ENCODE assay signal across 25 mouse cellular contexts in genomic region chr9:24772431-24773120, GRCm38 (mm10). TPM values are rescaled to one million over a fixed set of nuclear protein-coding genes. Genes with fewer than 3 reads are reported as not detected.
DNase-seq lines count a peak whose midpoint lies in the region; ATAC-seq and TF ChIP-seq lines count a peak whose summit lies in the region.
"Had no signal": no experiment of that assay in that cellular context is flagged by ENCODE, and none has a peak within 500 bp of the region (broad histone marks: within the 10 kb centered on the region; RNA-seq: fewer than 3 reads in every experiment).

No protein-coding gene starts in this region.

- no peak overlapping the region for H3K4me3 ChIP-seq in forebrain, postnatal 0 days (ENCODE audit: low read depth, low read length)
- no peak overlapping the region for H3K4me3 ChIP-seq in forebrain, embryonic 13.5 days
- H3K4me3 ChIP-seq in hindbrain, embryonic 11.5 days (ENCODE audit: low read depth, low read length): no peak overlapping the region
- H3K4me3 ChIP-seq in hindbrain, embryonic 16.5 days (ENCODE audit: low read length): no peak overlapping the region
- peak overlapping the region; percentile 93 for H3K4me3 ChIP-seq in heart, embryonic 13.5 days
- H3K4me3 ChIP-seq in heart, postnatal 0 days (ENCODE audit: low read depth, low read length): peak overlapping the region; percentile 64
- H3K4me3 ChIP-seq in layer of hippocampus, adult 2 months: no peak overlapping the region
- H3K4me3 ChIP-seq: limb, embryonic 12.5 days; neural tube, embryonic 12.5 days had no signal

- no peak for TF ChIP-seq CTCF in forebrain, postnatal 0 days (IDR thresholded peaks at IDR 0.05; ENCODE audit: low read depth)
- no peak for TF ChIP-seq CTCF in heart, postnatal 0 days (IDR thresholded peaks at IDR 0.05; ENCODE audit: low read depth)
- TF ChIP-seq CTCF in layer of hippocampus, adult 2 months (conservative IDR thresholded peaks at IDR 0.05): no peak

- WGBS in forebrain, postnatal 0 days: 7% methylated on average over 9 of the region's 9 CpGs
- WGBS in forebrain, embryonic 13.5 days: 5% methylated on average over 9 of the region's 9 CpGs
- 6% methylated on average over 9 of the region's 9 CpGs for WGBS in hindbrain, embryonic 11.5 days
- 12% methylated on average over 9 of the region's 9 CpGs for WGBS in hindbrain, embryonic 16.5 days
- WGBS in heart, embryonic 13.5 days: 2% methylated on average over 9 of the region's 9 CpGs
- 10% methylated on average over 9 of the region's 9 CpGs for WGBS in heart, postnatal 0 days

- TF ChIP-seq EP300 in heart, postnatal 0 days (IDR thresholded peaks at IDR 0.05; ENCODE audit: low read depth): no peak

- no peak overlapping the region for H3K4me2 ChIP-seq in forebrain, postnatal 0 days (ENCODE audit: low read depth)
- no peak overlapping the region for H3K4me2 ChIP-seq in forebrain, embryonic 13.5 days
- no peak overlapping the region for H3K4me2 ChIP-seq in hindbrain, embryonic 11.5 days (replicated peaks; ENCODE audit: low read depth, low read length)
- no peak overlapping the region for H3K4me2 ChIP-seq in hindbrain, embryonic 16.5 days (ENCODE audit: low read length)
- H3K4me2 ChIP-seq in heart, embryonic 13.5 days: peak overlapping the region; percentile 82
- peak overlapping the region; percentile 66 for H3K4me2 ChIP-seq in heart, postnatal 0 days (ENCODE audit: low read depth, low read length)

- no peaks in the 10 kb centered on the region for H3K9me3 ChIP-seq in forebrain, postnatal 0 days (ENCODE audit: low read length)
- H3K9me3 ChIP-seq in forebrain, embryonic 13.5 days (replicated peaks): no peaks in the 10 kb centered on the region
- H3K9me3 ChIP-seq in hindbrain, embryonic 11.5 days (ENCODE audit: control insufficient read depth, low read length): no peaks in the 10 kb centered on the region
- no peaks in the 10 kb centered on the region for H3K9me3 ChIP-seq in hindbrain, embryonic 16.5 days (ENCODE audit: control insufficient read depth, low read length)
- no peaks in the 10 kb centered on the region for H3K9me3 ChIP-seq in heart, embryonic 13.5 days
- no peaks in the 10 kb centered on the region for H3K9me3 ChIP-seq in heart, postnatal 0 days (replicated peaks; ENCODE audit: control insufficient read depth, low read length)
- H3K9me3 ChIP-seq: embryonic facial prominence, embryonic 15.5 days; kidney, embryonic 15.5 days; limb, embryonic 12.5 days; neural tube, embryonic 12.5 days had no signal

- no peak overlapping the region for H3K9ac ChIP-seq in forebrain, postnatal 0 days
- H3K9ac ChIP-seq in forebrain, embryonic 13.5 days: no peak overlapping the region
- no peak overlapping the region for H3K9ac ChIP-seq in hindbrain, embryonic 11.5 days (ENCODE audit: low read depth, low read length)
- H3K9ac ChIP-seq in hindbrain, embryonic 16.5 days (ENCODE audit: low read depth, low read length): no peak overlapping the region
- H3K9ac ChIP-seq in heart, embryonic 13.5 days: peak overlapping the region; percentile 100
- H3K9ac ChIP-seq in heart, postnatal 0 days (replicated peaks; ENCODE audit: low read depth, low read length): peak overlapping the region; percentile 89
- H3K9ac ChIP-seq: embryonic facial prominence, embryonic 15.5 days; kidney, embryonic 15.5 days; limb, embryonic 12.5 days; neural tube, embryonic 12.5 days had no signal

- H3K27ac ChIP-seq in forebrain, postnatal 0 days (ENCODE audit: low read depth, low read length): no peak overlapping the region
- no peak overlapping the region for H3K27ac ChIP-seq in forebrain, embryonic 13.5 days
- no peak overlapping the region for H3K27ac ChIP-seq in hindbrain, embryonic 11.5 days (ENCODE audit: low read depth, low read length)
- H3K27ac ChIP-seq in hindbrain, embryonic 16.5 days (ENCODE audit: low read depth, low read length): no peak overlapping the region
- peak overlapping the region; percentile 99 for H3K27ac ChIP-seq in heart, embryonic 13.5 days (replicated peaks)
- H3K27ac ChIP-seq in heart, postnatal 0 days (ENCODE audit: low read depth): peak overlapping the region; percentile 97
- no peak overlapping the region for H3K27ac ChIP-seq in layer of hippocampus, adult 2 months
- H3K27ac ChIP-seq: embryonic facial prominence, embryonic 15.5 days; hindbrain, postnatal 0 days; kidney, embryonic 15.5 days; limb, embryonic 12.5 days; neural tube, embryonic 12.5 days; stomach, postnatal 0 days had no signal

- H3K4me1 ChIP-seq in forebrain, postnatal 0 days (ENCODE audit: insufficient read depth): no peaks in the 10 kb centered on the region
- peaks cover 25% of the 10 kb centered on the region for H3K4me1 ChIP-seq in forebrain, embryonic 13.5 days
- peaks cover 8% of the 10 kb centered on the region; the same call in 1 of the 2 replicates for H3K4me1 ChIP-seq in hindbrain, embryonic 11.5 days (replicated peaks; ENCODE audit: control insufficient read depth, insufficient read depth, low read length)
- peaks cover 7% of the 10 kb centered on the region; the same call in 1 of the 2 replicates for H3K4me1 ChIP-seq in hindbrain, embryonic 16.5 days (ENCODE audit: control insufficient read depth, insufficient read depth, low read depth, low read length)
- H3K4me1 ChIP-seq in heart, embryonic 13.5 days: peaks cover 22% of the 10 kb centered on the region
- H3K4me1 ChIP-seq in heart, postnatal 0 days (ENCODE audit: control insufficient read depth, insufficient read depth): no peaks in the 10 kb centered on the region

- peak; percentile 48 for DNase-seq in forebrain, postnatal 0 days
- DNase-seq in hindbrain, embryonic 11.5 days (ENCODE audit: low spot score): peak; percentile 47
- peak; percentile 44 for DNase-seq in heart, postnatal 0 days (ENCODE audit: low spot score)
- no peak for DNase-seq in layer of hippocampus, adult 2 months (ENCODE audit: low spot score in 2 of 2)
- DNase-seq in thymus, postnatal 0 days (ENCODE audit: low spot score): no peak
- DNase-seq: adrenal gland, postnatal 36 days; B cell, adult 2 months; cerebellum, adult 2 months; gastrocnemius, postnatal 10 days; lung, adult 18-20 months; lung, postnatal 36 days; right cerebral cortex, adult 18-20 months; thymus, postnatal 14 days had no signal

- ATAC-seq in forebrain, postnatal 0 days: no peak
- no peak for ATAC-seq in forebrain, embryonic 13.5 days
- ATAC-seq in hindbrain, embryonic 11.5 days (ENCODE audit: low FRiP score): no peak
- ATAC-seq in hindbrain, embryonic 16.5 days: no peak
- no peak for ATAC-seq in heart, embryonic 13.5 days (ENCODE audit: extremely low read depth, insufficient number of reproducible peaks, low FRiP score, low TSS enrichment)
- ATAC-seq in heart, postnatal 0 days (ENCODE audit: insufficient read depth, low read depth): no peak
- ATAC-seq: hindbrain, postnatal 0 days; intestine, postnatal 0 days had no signal

- no peaks in the 10 kb centered on the region for H3K36me3 ChIP-seq in forebrain, postnatal 0 days (ENCODE audit: insufficient read depth)
- no peaks in the 10 kb centered on the region for H3K36me3 ChIP-seq in forebrain, embryonic 13.5 days (ENCODE audit: poor library complexity, severe bottlenecking)
- H3K36me3 ChIP-seq in hindbrain, embryonic 11.5 days (ENCODE audit: control insufficient read depth, insufficient read depth, low read length): no peaks in the 10 kb centered on the region
- H3K36me3 ChIP-seq in hindbrain, embryonic 16.5 days (ENCODE audit: control insufficient read depth, insufficient read depth, low read length): no peaks in the 10 kb centered on the region
- H3K36me3 ChIP-seq in heart, embryonic 13.5 days: peaks cover 34% of the 10 kb centered on the region
- H3K36me3 ChIP-seq in heart, postnatal 0 days (replicated peaks; ENCODE audit: control insufficient read depth, insufficient read depth, low read length): 0 out of 2 replicates have a peak, but pooled peaks cover 11% of the 10 kb centered on the region
- H3K36me3 ChIP-seq: embryonic facial prominence, embryonic 15.5 days; kidney, embryonic 15.5 days; limb, embryonic 12.5 days; neural tube, embryonic 12.5 days had no signal

- peaks cover 88% of the 10 kb centered on the region for H3K27me3 ChIP-seq in forebrain, postnatal 0 days (ENCODE audit: insufficient read depth, low read length)
- H3K27me3 ChIP-seq in forebrain, embryonic 13.5 days: peaks cover 96% of the 10 kb centered on the region
- H3K27me3 ChIP-seq in hindbrain, embryonic 11.5 days (ENCODE audit: control insufficient read depth, insufficient read depth, low read length): peaks cover 86% of the 10 kb centered on the region
- peaks cover 52% of the 10 kb centered on the region for H3K27me3 ChIP-seq in hindbrain, embryonic 16.5 days (replicated peaks; ENCODE audit: control insufficient read depth, insufficient read depth, low read length)
- H3K27me3 ChIP-seq in heart, embryonic 13.5 days (replicated peaks): no peaks in the 10 kb centered on the region
- no peaks in the 10 kb centered on the region for H3K27me3 ChIP-seq in heart, postnatal 0 days (ENCODE audit: control insufficient read depth, insufficient read depth, low read length)

RNA-seq across cellular contexts. Expression of gene Tbx20, which starts 1.5 kb away (rescaled TPM):
- total RNA-seq in forebrain, postnatal 0 days (2014; rRNA removed): 0.05 TPM in 1 of 2 replicates, not detected in the other
- polyA plus RNA-seq in forebrain, postnatal 0 days (2015; fragmentation: Nextera tagmentation; extraction: Ambion mirVana): not detected in 2 replicates
- polyA plus RNA-seq in forebrain, embryonic 13.5 days (2015; fragmentation: Nextera tagmentation; extraction: Ambion mirVana): 0.01 and 0.30 TPM in 2 replicates
- 1.7 and 4.3 TPM in 2 replicates for polyA plus RNA-seq in hindbrain, embryonic 11.5 days (2014; fragmentation: Nextera tagmentation; extraction: Ambion mirVana)
- polyA plus RNA-seq in hindbrain, embryonic 16.5 days (2015; fragmentation: Nextera tagmentation; extraction: Ambion mirVana): 0.78 and 1.2 TPM in 2 replicates
- polyA plus RNA-seq in heart, embryonic 13.5 days (2015; fragmentation: Nextera tagmentation; extraction: Ambion mirVana): 68.8 and 69.5 TPM in 2 replicates
- 500 and 554 TPM in 2 replicates for total RNA-seq in heart, postnatal 0 days (2014; rRNA removed; ENCODE audit: low replicate concordance)
- 36.9 and 51.2 TPM in 2 replicates for polyA plus RNA-seq in heart, postnatal 0 days (2015; fragmentation: Nextera tagmentation; extraction: Ambion mirVana)
- not detected for total RNA-seq in layer of hippocampus, adult 2 months (2021)
- not detected in 2 replicates for polyA plus RNA-seq in thymus, postnatal 0 days (2015; fragmentation: Nextera tagmentation; extraction: Ambion mirVana)
- total RNA-seq: gastrocnemius, postnatal 10 days; layer of hippocampus, postnatal 10 days had no signal
- polyA plus RNA-seq: cortical plate, adult 2 months; embryonic facial prominence, embryonic 15.5 days; intestine, postnatal 0 days; limb, embryonic 12.5 days; stomach, postnatal 0 days had no signal

Comparison
In these comparisons a context has a peak if more than half of its experiments do, and no peak if none do; other contexts are left out.
1. DNase-seq: peak in forebrain, postnatal 0 days (single experiment), hindbrain, embryonic 11.5 days (single experiment) and heart, postnatal 0 days (single experiment); none in layer of hippocampus, adult 2 months (0 of 2) and thymus, postnatal 0 days (single experiment).
2. H3K27ac ChIP-seq: peak in heart, embryonic 13.5 days (single experiment) and heart, postnatal 0 days (single experiment); none in forebrain, postnatal 0 days (single experiment), forebrain, embryonic 13.5 days (single experiment), hindbrain, embryonic 11.5 days (single experiment), hindbrain, embryonic 16.5 days (single experiment) and layer of hippocampus, adult 2 months (single experiment).
3. H3K4me2 ChIP-seq: peak in heart, embryonic 13.5 days (single experiment) and heart, postnatal 0 days (single experiment); none in forebrain, postnatal 0 days (single experiment), forebrain, embryonic 13.5 days (single experiment), hindbrain, embryonic 11.5 days (single experiment) and hindbrain, embryonic 16.5 days (single experiment).
4. H3K4me3 ChIP-seq: peak in heart, embryonic 13.5 days (single experiment) and heart, postnatal 0 days (single experiment); none in forebrain, postnatal 0 days (single experiment), forebrain, embryonic 13.5 days (single experiment), hindbrain, embryonic 11.5 days (single experiment), hindbrain, embryonic 16.5 days (single experiment) and layer of hippocampus, adult 2 months (single experiment).
5. H3K9ac ChIP-seq: peak in heart, embryonic 13.5 days (single experiment) and heart, postnatal 0 days (single experiment); none in forebrain, postnatal 0 days (single experiment), forebrain, embryonic 13.5 days (single experiment), hindbrain, embryonic 11.5 days (single experiment) and hindbrain, embryonic 16.5 days (single experiment).